ENCODE assay signal across 24 mouse cellular contexts in the genomic region with DNA sequence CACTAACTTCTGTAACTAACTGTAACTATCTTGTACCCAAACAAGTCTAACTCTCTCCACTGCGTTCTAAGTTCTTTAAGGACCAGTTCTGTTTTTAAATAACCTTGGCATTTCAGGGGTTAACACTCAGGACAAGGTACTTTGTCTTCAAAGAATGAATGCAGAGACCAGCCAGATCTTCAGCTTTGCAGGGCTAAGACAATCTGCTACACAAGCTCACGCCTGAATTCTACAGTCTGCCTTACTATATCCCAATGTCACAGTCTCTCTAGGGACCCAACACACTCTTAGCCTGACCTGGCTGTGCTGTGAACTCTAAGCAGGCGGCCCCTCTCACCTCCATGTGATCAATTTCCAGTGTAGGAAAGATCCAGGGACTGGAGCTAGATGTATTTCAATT. TPM values are rescaled to one million over a fixed set of nuclear protein-coding genes. Genes with fewer than 3 reads are reported as not detected.
DNase-seq lines count a peak whose midpoint lies in the region; ATAC-seq lines count a peak whose summit lies in the region.
"Had no signal": no experiment of that assay in that cellular context is flagged by ENCODE, and none has a peak within 500 bp of the region (broad histone marks: within the 10 kb centered on the region; RNA-seq: fewer than 3 reads in every experiment).

No protein-coding gene starts in this region.

- H3K36me3 ChIP-seq in liver, embryonic 11.5 days (ENCODE audit: control insufficient read depth, insufficient read depth, low read length): no peaks in the 10 kb centered on the region
- no peaks in the 10 kb centered on the region for H3K36me3 ChIP-seq in neural tube, embryonic 15.5 days
- H3K36me3 ChIP-seq: embryonic facial prominence, embryonic 10.5 days; embryonic facial prominence, embryonic 12.5 days; forebrain, embryonic 15.5 days; G1E had no signal

- peak; percentile 71 for DNase-seq in heart, adult 11 months
- DNase-seq in heart, adult 9 months (ENCODE audit: low spot score in 2 of 2): no peak
- DNase-seq in liver, embryonic 11.5 days (ENCODE audit: low spot score): peak; percentile 5
- DNase-seq in liver: no peak
- DNase-seq in neural tube, embryonic 10.5 days (ENCODE audit: extremely low spot score, low spot score): peak; percentile 12
- DNase-seq: adrenal gland, adult 8-10 months; adrenal gland, postnatal 14 days; adrenal gland, postnatal 36 days; B cell, adult 2 months; cerebellum, adult 11-12 months; cerebellum, adult 2 months; cerebellum, adult 9-10 months; cerebellum, postnatal 10 days; cerebellum, postnatal 25 days had no signal

- H3K27me3 ChIP-seq in liver, embryonic 11.5 days (replicated peaks; ENCODE audit: control insufficient read depth, insufficient read depth, low read length): peaks cover 8% of the 10 kb centered on the region
- 0 out of 2 replicates have a peak, but pooled peaks cover 3% of the 10 kb centered on the region for H3K27me3 ChIP-seq in neural tube, embryonic 15.5 days (replicated peaks)
- H3K27me3 ChIP-seq: CH12.LX; forebrain, embryonic 13.5 days; forebrain, embryonic 15.5 days had no signal

- H3K4me1 ChIP-seq in liver, embryonic 11.5 days (replicated peaks; ENCODE audit: control insufficient read depth, insufficient read depth, low read length): no peaks in the 10 kb centered on the region; the same call in 1 of the 2 replicates
- H3K4me1 ChIP-seq in neural tube, embryonic 15.5 days: peaks cover 7% of the 10 kb centered on the region

- ATAC-seq in liver, embryonic 11.5 days (replicated peaks; ENCODE audit: low FRiP score): no peak
- no peak for ATAC-seq in neural tube, embryonic 15.5 days (ENCODE audit: low FRiP score)
- ATAC-seq: activated CD4-positive, CD25-positive, alpha-beta regulatory T cell, adult 4 months; CD4-positive, CD25-positive, alpha-beta regulatory T cell, adult 4 months; forebrain, embryonic 13.5 days; forebrain, embryonic 15.5 days; Patski had no signal

- H3K4me3 ChIP-seq in liver, embryonic 11.5 days (ENCODE audit: low read depth, low read length): no peak overlapping the region
- no peak overlapping the region for H3K4me3 ChIP-seq in neural tube, embryonic 15.5 days (replicated peaks)
- H3K4me3 ChIP-seq: embryonic facial prominence, embryonic 10.5 days; embryonic facial prominence, embryonic 12.5 days; forebrain, embryonic 13.5 days; forebrain, embryonic 15.5 days had no signal

- H3K27ac ChIP-seq in liver, embryonic 11.5 days (ENCODE audit: low read depth, low read length): no peak overlapping the region
- H3K27ac ChIP-seq in neural tube, embryonic 15.5 days (replicated peaks): no peak overlapping the region
- H3K27ac ChIP-seq: embryonic facial prominence, embryonic 10.5 days; embryonic facial prominence, embryonic 12.5 days; forebrain, embryonic 13.5 days; forebrain, embryonic 15.5 days had no signal

- H3K4me2 ChIP-seq in liver, embryonic 11.5 days: no peak overlapping the region
- H3K4me2 ChIP-seq in neural tube, embryonic 15.5 days: no peak overlapping the region
- H3K4me2 ChIP-seq: embryonic facial prominence, embryonic 12.5 days; forebrain, embryonic 13.5 days; forebrain, embryonic 15.5 days had no signal

- no peaks in the 10 kb centered on the region for H3K9me3 ChIP-seq in liver, embryonic 11.5 days (ENCODE audit: control insufficient read depth, low read length)
- no peaks in the 10 kb centered on the region for H3K9me3 ChIP-seq in neural tube, embryonic 15.5 days (replicated peaks)
- H3K9me3 ChIP-seq: embryonic facial prominence, embryonic 10.5 days; embryonic facial prominence, embryonic 12.5 days; forebrain, embryonic 13.5 days; forebrain, embryonic 15.5 days; G1E had no signal

- 58% methylated on average over 3 of the region's 3 CpGs for WGBS in liver, embryonic 11.5 days
- WGBS in neural tube, embryonic 15.5 days: 75% methylated on average over 3 of the region's 3 CpGs

- no peak overlapping the region for H3K9ac ChIP-seq in liver, embryonic 11.5 days (ENCODE audit: low read depth, low read length)
- H3K9ac ChIP-seq in neural tube, embryonic 15.5 days (replicated peaks): no peak overlapping the region
- H3K9ac ChIP-seq: embryonic facial prominence, embryonic 12.5 days; forebrain, embryonic 13.5 days; forebrain, embryonic 15.5 days had no signal

RNA-seq across cellular contexts. Expression of gene Deup1, which starts 3.0 kb away (rescaled TPM):
- 0.14 and 0.19 TPM in 2 replicates for polyA plus RNA-seq in liver, embryonic 11.5 days (2014; fragmentation: Nextera tagmentation; extraction: Ambion mirVana)
- polyA plus RNA-seq in neural tube, embryonic 15.5 days (2015; fragmentation: Nextera tagmentation; extraction: Ambion mirVana): 0.35 and 0.86 TPM in 2 replicates
- polyA plus RNA-seq: G1E, Patski had no signal

Comparison
In these comparisons a context has a peak if more than half of its experiments do, and no peak if none do; other contexts are left out.
1. DNase-seq: peak in heart, adult 11 months (single experiment), liver, embryonic 11.5 days (single experiment) and neural tube, embryonic 10.5 days (single experiment); none in heart, adult 9 months (0 of 2) and liver (single experiment).